8 mouse cellular contexts compared by ENCODE assay signal in genomic region chr13:37453203-37453602, GRCm38 (mm10).
DNase-seq lines count a peak whose midpoint lies in the region; ATAC-seq lines count a peak whose summit lies in the region.

No protein-coding gene starts in this region.

- H3K27ac ChIP-seq in intestine, embryonic 15.5 days: peak overlapping the region; percentile 92
- H3K27ac ChIP-seq in midbrain, embryonic 10.5 days (replicated peaks): 0 out of 2 replicates have a peak overlapping the region, but pooled peaks have one; percentile 28

- H3K4me3 ChIP-seq in intestine, embryonic 15.5 days (replicated peaks): no peak overlapping the region
- peak overlapping the region; percentile 49; the same call in 1 of the 2 replicates for H3K4me3 ChIP-seq in midbrain, embryonic 10.5 days

- DNase-seq in adrenal gland, adult 18-20 months (ENCODE audit: low spot score in 2 of 2): peak; percentile 72 to 73
- peak; percentile 96 for DNase-seq in embryo, embryonic 10 days (ENCODE audit: low spot score)
- peak; percentile 77 to 78 for DNase-seq in gastrocnemius, postnatal 36 days
- peak; percentile 80 to 82 for DNase-seq in left cerebral cortex, postnatal 36 days (ENCODE audit: low spot score in 2 of 2)
- peak; percentile 77 for DNase-seq in midbrain, embryonic 10.5 days (ENCODE audit: low spot score)
- peak; percentile 68 to 69 for DNase-seq in right cerebral cortex, postnatal 36 days (ENCODE audit: low spot score in 2 of 2)
- DNase-seq in urinary bladder, postnatal 4 days (ENCODE audit: low spot score in 2 of 2): peak; percentile 81 to 86

- intact Hi-C loops in gastrocnemius, postnatal 36 days (cut with DNase I): loop anchor here (5.0 kb wide), 1 partner anchor 494 kb away; no protein-coding TSS in a partner anchor
- intact Hi-C loops in left cerebral cortex, postnatal 36 days (cut with DNase I): loop anchor here (1.0 to 5.0 kb wide), 2 partner anchors 491 to 514 kb away; no protein-coding TSS in a partner anchor

- peak overlapping the region; percentile 67 for H3K4me2 ChIP-seq in intestine, embryonic 15.5 days (replicated peaks)

- 4% methylated on average over 13 of the region's 13 CpGs for WGBS in intestine, embryonic 15.5 days
- WGBS in midbrain, embryonic 10.5 days: 12% methylated on average over 13 of the region's 13 CpGs

- ATAC-seq in intestine, embryonic 15.5 days: peak; percentile 68

- no peaks in the 10 kb centered on the region for H3K36me3 ChIP-seq in intestine, embryonic 15.5 days
- no peaks in the 10 kb centered on the region for H3K36me3 ChIP-seq in midbrain, embryonic 10.5 days

- peak overlapping the region; percentile 45; the same call in 1 of the 2 replicates for H3K9ac ChIP-seq in intestine, embryonic 15.5 days

- no peaks in the 10 kb centered on the region for H3K27me3 ChIP-seq in intestine, embryonic 15.5 days (replicated peaks)
- peaks cover 42% of the 10 kb centered on the region for H3K27me3 ChIP-seq in midbrain, embryonic 10.5 days (ENCODE audit: low read depth, poor library complexity, severe bottlenecking)

- H3K4me1 ChIP-seq in intestine, embryonic 15.5 days (replicated peaks): peaks cover 56% of the 10 kb centered on the region
- peaks cover 37% of the 10 kb centered on the region for H3K4me1 ChIP-seq in midbrain, embryonic 10.5 days

- no peaks in the 10 kb centered on the region for H3K9me3 ChIP-seq in intestine, embryonic 15.5 days
- H3K9me3 ChIP-seq in midbrain, embryonic 10.5 days (replicated peaks): 0 out of 2 replicates have a peak, but pooled peaks cover 5% of the 10 kb centered on the region
